Mouse (Mus musculus) Patski (cell line): ENCODE measurements at regions not wholly inside any gene's neighbourhood (a gene's known extent, or its start where the extent isn't known, plus 50 kb on each side); places are given as distances from the start of the nearest gene placed in this dataset.

Experiments
- ATAC-seq: fragments of 100-300 bp; one replicate; pipeline ENCODE4 v1.8.0; 2021
- CTCF ChIA-PET: fragments of 350-600 bp; sonication (Branson Sonifier 250); formaldehyde crosslinking; loops from one replicate; lab custom pipeline; 2022; ENCODE audit warnings: inconsistent platforms; lab: Charles Lee
- POLR2A ChIA-PET: fragments of 350-600 bp; sonication (Branson Sonifier 250); formaldehyde crosslinking; loops from one replicate; lab custom pipeline; 2022; ENCODE audit warnings: antibody characterized with exemption, inconsistent platforms; lab: Charles Lee
- DNase-seq: peaks from one replicate; pipeline ENCODE4 v3.0.0-alpha.2; 2011; ENCODE audit warnings: low read depth, low spot score
- H3K27me3 ChIP-seq: fragments of 371-371 bp; one replicate; pipeline ENCODE4 v1.5.1; 2021
- CTCF ChIP-seq: fragments of 100-300 bp; IDR thresholded peaks from one replicate; pipeline ENCODE4 v1.5.1; 2021
- in situ Hi-C: fragments of 300-500 bp; cut with MboI; formaldehyde crosslinking; loops from 3 replicates; pipeline ENCODE4 v1.11.1; 2018; ENCODE audit warnings: low pct_unique_long_range_greater_than_20kb, mixed read lengths

DNA sequence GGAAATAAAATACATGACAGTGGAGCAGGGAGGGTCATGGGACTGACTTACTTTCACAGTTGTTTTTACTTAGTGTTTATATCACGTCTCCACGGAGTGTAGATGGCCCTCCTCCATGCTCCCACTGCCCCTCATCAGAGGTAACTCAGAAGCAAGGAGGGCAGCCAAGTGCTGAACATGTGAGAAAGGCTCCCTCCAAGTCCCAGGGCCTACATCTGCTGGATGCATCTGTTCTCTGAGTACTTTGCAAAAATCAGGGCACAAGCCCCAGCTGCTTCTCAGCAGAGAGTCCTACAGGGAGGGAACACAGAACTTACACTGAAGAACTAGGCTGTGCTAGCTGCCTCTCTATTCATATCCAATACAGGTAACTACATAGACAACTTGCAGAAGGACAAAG, 83.5 kb upstream of the Fam49a start:
- DNase-seq (no peak), ATAC-seq (no peak)
- in situ Hi-C loops: loop anchor here (10.0 kb wide), 1 partner anchor 1036 kb away; no protein-coding TSS in a partner anchor
- ChIA-PET POLR2A (no interaction called here), CTCF (no interaction called here)
- H3K27me3 ChIP-seq: peaks cover 13% of the 10 kb centered on the region
- no peak for TF ChIP-seq CTCF

DNA sequence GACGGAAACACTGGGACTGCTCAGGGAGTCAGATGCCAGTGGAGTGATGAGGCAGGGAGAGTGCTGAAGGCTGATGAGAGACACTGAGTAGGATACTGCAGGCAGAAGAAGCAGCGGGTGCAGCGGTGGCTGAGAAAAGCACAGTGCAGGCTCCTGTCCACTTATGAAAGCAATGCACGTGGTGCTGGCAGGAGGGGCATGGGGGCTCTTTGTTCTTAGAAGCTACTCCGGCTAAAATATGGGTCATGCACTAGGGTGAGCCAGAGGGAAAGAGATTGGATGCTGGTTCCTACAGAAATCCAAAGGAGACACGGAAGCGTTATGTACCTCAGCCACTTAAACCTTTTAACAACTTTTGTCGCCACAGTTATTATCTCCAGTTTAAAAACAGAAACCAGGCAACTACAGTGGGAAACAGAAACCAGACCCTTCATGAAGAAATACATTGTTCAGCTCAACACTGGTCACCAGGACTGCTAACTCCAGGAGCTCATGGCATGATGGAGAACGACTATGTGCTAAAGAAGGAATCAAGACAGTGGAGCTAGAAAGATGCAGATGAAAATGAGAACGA, 82.6 kb upstream of the Fam49a start:
- in situ Hi-C loops: loop anchor here (10.0 kb wide), 1 partner anchor 1035 kb away; no protein-coding TSS in a partner anchor

DNA sequence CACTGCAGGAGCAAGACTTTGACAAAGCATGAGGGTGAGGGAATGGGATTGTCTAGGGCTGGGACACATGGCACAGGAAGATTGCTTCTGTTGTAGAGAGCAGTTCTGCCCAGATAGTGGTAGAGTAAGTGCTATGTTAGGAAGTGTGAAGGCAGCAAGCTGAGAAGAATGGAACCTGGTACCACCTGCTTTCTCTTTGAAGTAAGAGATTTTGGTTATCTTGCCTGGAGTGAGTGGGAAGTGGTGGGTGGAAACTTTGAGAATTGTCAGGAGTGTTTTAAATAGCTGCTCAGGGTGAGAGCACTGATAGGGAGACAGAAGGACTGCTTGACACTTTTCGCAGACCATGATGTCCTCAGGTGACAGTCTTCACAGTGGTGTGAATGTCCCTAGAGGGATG, 81.0 kb upstream of the Fam49a start:
- TF ChIP-seq CTCF: no peak
- ATAC-seq: no peak
- H3K27me3 ChIP-seq: peaks cover 8% of the 10 kb centered on the region
- ChIA-PET POLR2A (no interaction called here), CTCF (no interaction called here)
- no peak for DNase-seq
- in situ Hi-C loops: no loop called here

More for the DNA sequence above, 82.6 kb upstream of the Fam49a start:
- H3K27me3 ChIP-seq: peaks cover 13% of the 10 kb centered on the region
- ATAC-seq (no peak), DNase-seq (no peak)
- POLR2A ChIA-PET: no interaction called here
- CTCF ChIA-PET: no interaction called here
- no peak for TF ChIP-seq CTCF

DNA sequence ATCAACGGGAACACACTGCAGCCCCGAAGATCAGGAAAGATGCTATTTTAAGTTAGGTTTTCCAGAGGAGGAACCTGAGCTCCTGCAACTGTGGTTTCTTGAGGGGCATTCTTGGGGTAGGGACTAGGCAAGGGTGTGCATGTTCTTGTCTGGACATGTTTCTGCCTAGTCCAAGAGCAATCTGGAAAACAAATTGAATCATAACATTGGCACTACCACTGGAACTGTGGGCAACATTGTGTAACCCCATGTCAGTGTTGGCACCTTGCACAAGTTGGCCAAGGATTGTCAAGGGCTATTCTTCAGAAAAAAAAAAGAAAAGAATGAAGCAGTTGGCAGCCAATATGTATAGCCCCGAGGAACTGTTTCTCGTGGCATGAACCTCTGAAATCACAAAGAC, 80.3 kb upstream of the Fam49a start:
- DNase-seq (no peak), ATAC-seq (no peak)
- CTCF ChIA-PET: no interaction called here
- in situ Hi-C loops: no loop called here
- TF ChIP-seq CTCF: no peak
- POLR2A ChIA-PET: no interaction called here
- peaks cover 8% of the 10 kb centered on the region for H3K27me3 ChIP-seq

DNA sequence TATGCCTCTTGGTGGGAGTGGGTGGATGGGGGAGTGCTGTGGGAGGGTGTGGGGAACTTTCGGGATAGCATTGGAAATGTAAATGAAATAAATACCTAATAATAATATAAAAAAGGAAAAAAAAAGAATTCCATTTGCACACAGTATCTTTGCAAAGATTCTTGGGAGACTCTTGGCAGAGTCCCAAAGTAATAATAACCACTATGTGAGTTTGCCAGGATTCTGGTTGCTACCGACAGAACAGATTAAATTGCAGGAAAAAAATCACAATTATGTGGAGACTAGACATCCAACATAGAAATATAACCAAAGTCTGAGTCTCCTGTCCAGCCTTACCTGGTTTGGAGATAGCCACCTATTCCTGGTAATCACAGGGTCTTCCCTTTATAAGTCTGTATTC, 75.6 kb upstream of the Fam49a start:
- ATAC-seq: no peak
- in situ Hi-C loops: no loop called here
- POLR2A ChIA-PET: no interaction called here

DNA sequence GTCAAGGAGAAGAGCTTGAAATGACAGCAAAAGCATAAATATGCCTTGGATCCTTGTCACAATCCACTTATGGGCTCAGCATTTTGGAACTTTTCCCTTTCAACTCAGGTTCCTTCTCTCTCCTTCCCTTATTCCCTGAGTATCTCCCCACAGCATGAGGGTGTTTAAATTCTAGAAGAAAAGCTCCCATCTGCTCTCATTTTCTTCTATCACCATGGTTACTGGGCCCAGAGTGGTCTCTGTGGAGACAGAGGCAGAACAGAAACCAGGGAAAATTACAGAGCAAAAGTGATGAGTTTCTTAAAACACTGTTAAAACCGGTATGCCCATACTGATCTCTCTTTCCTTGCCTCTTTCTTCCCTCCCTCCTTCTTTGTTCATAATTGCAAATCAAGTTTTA, 66.9 kb upstream of the Fam49a start:
- H3K27me3 ChIP-seq: peaks cover 11% of the 10 kb centered on the region
- no peak for TF ChIP-seq CTCF
- POLR2A ChIA-PET: no interaction called here
- CTCF ChIA-PET: no interaction called here
- ATAC-seq (no peak), DNase-seq (no peak)
- in situ Hi-C loops: no loop called here

More for the DNA sequence above, 75.6 kb upstream of the Fam49a start:
- no peak for DNase-seq
- CTCF ChIA-PET: no interaction called here
- TF ChIP-seq CTCF: no peak
- peaks cover 3% of the 10 kb centered on the region for H3K27me3 ChIP-seq

DNA sequence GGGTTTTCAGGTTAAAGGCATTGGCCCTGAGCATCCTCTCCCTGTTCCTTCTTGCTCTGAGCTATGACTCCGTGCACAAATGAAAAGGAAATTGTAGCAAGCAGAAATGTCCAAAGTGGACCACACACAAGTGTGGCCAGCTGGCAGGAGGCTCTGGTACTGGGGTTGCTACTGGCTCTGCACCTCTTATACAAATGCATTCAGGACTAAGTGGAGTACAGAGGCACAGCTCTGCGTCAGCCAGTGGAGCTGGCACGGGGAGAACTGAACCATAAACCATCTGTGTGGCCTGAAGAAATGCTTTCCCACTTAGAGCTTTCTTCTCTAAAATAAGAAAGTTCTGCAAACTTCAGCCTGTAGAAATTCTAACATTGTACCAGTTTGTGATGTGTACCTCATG, 65.3 kb upstream of the Fam49a start:
- ChIA-PET CTCF (no interaction called here), POLR2A (no interaction called here)
- no peak for TF ChIP-seq CTCF
- DNase-seq (no peak), ATAC-seq (no peak)
- in situ Hi-C loops: no loop called here
- peaks cover 11% of the 10 kb centered on the region for H3K27me3 ChIP-seq

DNA sequence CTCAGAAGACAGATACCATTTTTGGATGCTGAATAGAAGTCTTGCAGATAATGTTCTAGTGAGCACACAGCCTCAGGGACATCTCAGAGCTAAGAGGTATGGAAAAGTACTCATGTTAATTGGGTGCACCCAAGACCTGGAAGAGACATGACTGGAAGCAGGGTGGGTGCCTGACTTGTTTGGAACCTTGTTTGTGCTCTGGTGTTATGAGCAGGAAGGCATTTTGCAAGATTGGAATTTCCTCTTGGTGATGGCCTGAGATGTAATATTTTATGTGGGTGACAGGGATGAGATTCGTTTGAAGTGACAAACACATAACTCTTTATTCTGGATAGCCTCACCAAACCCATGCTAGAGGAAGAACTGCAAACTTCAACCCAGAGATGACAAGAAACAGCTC, 53.7 kb upstream of the Fam49a start:
- no peak for TF ChIP-seq CTCF
- peaks cover 7% of the 10 kb centered on the region for H3K27me3 ChIP-seq
- CTCF ChIA-PET: interaction anchor here (1.4 kb wide), 1 partner anchor 32 kb away, joined by 3 read pairs; no protein-coding TSS in a partner anchor
- in situ Hi-C loops: no loop called here
- DNase-seq (no peak), ATAC-seq (no peak)
- POLR2A ChIA-PET: interaction anchor here (0.6 kb wide), 1 partner anchor 25 kb away, joined by 3 read pairs; no protein-coding TSS in a partner anchor
